Mouse (Mus musculus) embryo, embryonic 10 days (tissue): Measurements from ENCODE around the gene Gng12.

ENCODE experiments used
- DNase-seq: peaks from one replicate; pipeline ENCODE4 v3.0.0-alpha.2; 2015; ENCODE audit warnings: low spot score

Gene Gng12

DNA sequence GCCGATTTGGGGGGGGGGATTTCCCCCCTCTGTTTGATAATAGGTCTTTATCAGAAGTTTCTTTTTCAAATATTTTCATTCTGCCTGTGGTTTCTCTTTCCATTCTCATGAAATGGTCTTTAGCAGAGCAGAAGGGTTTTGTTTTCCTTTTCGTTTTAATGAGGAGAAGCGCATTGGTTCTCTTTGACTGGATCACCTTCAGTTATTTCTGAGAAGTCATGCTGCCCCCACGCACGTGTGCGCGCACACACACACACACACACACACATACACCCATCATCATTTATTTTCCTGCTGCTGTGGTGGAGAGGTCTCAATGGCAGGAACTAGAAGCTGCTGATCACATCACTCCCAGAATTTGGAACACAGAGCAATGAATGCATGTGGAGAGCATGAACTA, 20.8 kb downstream of the Gng12 start:
- no peak for DNase-seq

DNA sequence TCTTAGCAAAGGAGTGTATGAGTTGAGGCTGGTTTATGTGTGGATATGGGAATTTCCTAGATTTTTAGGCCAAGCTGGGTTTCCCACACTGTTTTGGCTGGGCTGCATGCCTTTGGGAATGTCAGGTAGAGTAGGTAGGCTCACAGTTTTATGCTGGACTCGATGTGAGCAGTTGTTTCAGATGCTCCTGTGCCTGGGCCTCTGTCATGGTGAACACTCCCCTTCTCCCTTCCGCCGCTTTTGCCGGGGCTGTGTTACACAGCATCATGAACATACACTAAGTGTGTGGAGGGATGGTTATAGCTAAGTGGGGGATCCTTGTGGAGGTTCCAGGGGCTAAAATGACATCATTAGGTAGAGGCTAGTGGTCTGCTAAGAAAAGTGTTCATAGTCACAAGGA, 24.6 kb downstream of the Gng12 start:
- no peak for DNase-seq

DNA sequence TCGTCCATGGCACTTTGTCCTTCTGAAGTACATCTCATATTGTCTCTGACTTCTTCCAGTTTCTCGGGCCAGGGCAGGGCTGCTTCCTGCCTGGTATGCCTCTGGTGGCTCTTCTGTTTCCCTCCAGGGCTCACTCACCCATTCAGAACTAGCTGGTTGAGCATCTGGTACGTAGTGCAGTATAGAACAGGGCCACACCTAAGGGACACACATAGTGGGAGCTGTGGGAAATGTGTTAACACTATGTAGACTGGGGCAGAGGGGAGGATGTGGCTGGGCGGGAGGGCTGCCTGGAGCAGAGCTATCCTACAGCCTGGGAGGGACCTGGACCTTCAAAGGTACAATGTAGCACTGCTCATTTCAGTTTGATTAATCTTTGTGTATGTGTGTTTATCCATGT, 25.6 kb downstream of the Gng12 start:
- DNase-seq = no peak

DNA sequence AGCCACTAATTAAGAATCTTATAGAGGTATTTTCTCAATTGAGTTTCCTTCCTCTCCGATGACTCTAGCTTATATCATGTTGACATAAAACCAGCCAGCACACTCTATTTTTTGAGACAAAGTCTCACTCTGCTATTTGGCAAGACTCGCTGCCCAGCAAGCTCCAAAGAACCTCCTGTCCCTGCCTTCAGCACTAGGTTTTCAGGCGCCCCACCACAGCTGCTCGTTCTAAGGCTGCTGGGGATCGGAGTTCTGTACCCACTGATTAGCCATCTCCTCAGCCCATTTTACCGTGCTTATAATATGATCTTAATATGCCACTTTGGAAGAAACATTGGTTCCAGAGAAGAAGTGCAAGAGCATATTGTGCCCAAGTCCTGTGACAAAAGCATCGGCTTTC, 26.3 kb downstream of the Gng12 start:
- DNase-seq = no peak

DNA sequence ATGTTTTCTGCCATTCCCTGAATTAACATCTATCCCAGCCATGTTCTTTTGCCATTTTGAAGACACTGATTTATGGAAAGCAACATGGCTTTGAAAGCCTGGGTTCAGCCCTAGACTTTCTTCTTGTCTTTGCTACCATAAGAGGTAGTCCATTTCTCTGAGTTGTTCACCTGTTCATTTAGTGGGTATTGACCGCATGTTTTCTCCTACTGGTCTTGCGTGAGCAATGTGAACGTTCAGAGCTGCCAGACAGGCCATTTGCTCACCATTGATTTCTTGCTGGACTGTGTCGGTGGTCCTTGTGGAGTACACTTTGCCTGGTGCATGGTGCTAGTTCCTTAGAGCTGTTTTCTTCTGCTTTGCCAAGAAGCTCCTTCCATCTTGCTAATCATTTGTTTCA, 27.7 kb downstream of the Gng12 start:
- DNase-seq = no peak

DNA sequence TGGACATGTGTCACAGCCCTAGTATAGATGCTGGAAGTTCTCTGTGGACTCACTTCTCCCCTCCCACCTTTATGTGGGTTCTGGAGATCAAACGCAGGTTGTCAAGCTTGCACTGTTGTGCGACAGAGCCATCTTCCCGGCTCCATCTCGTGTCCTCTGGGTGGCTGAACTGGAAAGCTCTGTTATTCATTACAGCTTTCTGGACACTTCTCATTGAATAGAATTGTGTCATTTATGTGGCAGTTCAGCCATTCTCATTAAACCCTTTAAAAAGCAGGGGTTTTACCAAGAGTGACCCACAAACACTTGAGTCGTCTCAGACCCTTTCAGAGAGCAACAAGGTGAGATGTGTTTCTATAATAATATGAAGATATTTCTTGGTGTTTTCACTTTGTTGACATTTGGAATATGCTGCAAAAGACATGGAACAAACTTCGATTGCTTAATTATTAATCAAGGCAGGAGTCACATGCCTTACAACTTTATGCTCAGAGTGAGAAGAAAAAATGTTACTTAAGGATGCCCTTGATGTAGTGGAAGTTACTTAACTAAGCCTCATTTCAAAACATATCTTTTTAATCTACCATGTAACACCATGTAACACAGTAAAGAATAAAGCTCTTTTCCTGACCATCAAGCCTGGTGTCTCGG, 28.2 kb downstream of the Gng12 start:
- DNase-seq = no peak

DNA sequence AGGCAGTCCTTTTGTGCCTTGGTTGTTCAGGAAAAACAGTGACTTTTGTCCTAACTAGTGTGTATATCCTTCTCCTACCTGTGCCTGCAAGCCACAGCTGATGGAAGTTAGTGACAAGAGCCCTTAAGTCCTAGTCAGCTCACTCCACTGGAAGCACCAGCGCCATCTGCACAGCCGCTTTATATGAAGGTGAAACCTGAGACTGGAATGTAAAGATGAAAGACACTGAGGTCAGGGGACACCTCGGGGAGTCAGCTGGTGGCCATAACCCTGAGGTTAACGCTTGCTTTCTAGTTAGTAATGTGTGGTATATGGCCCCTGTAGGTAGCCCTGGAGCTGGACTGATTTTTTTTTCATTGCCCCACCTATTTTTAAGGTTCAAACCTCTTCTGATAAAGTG, 30.1 kb downstream of the Gng12 start:
- peak; percentile 76 for DNase-seq

DNA sequence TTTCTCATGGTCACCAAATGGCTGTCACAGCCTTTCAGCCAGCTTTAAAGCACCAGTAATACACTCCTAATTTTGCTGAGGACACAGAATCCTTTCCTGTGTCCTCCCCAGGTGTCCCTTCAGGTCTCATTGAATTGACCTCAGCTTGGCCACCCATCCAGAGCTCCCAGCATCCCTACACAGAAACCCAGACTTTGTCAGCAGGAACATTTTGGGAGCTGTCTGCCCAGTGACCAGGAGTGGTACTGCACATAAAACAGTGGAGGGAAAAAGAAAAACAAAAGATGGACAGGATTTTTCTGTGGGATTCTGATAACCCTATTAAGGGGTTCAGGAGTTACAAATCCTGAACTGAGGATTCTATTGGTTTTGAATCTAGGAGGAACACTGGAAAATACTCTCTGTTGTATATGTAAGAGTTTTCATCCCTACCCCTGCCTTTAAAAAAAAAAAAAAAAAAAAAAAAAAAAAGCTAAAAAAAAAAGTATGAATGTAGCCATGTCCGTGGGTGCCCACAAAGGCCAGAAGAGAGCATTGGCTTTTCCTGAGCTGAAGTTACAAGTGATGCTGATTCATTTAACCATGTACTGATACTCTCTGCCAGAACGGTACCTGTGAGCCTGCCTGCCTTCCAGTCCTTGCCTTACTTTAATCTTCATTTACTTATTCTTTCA, 32.9 kb downstream of the Gng12 start:
- peak; percentile 14 for DNase-seq

DNA sequence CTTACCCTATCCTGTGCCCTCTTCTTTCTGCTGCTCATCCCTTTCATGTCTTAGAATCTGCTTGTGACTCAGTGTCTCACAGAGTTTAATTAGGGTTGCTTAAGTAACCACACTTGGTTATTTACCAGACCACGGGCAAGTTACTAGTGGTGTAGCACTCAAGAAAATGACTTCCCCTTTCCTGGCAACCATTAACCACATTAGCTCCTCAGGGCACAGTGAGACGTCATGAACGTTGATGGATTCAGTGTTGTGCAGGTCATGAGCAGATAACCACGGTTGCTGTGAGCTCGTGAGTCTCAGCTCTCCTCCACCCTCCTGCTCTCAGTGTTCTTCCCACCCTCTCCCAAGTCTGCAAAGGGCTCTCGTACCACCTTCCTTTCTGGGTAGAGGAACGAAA, 33.5 kb downstream of the Gng12 start:
- DNase-seq = no peak

DNA sequence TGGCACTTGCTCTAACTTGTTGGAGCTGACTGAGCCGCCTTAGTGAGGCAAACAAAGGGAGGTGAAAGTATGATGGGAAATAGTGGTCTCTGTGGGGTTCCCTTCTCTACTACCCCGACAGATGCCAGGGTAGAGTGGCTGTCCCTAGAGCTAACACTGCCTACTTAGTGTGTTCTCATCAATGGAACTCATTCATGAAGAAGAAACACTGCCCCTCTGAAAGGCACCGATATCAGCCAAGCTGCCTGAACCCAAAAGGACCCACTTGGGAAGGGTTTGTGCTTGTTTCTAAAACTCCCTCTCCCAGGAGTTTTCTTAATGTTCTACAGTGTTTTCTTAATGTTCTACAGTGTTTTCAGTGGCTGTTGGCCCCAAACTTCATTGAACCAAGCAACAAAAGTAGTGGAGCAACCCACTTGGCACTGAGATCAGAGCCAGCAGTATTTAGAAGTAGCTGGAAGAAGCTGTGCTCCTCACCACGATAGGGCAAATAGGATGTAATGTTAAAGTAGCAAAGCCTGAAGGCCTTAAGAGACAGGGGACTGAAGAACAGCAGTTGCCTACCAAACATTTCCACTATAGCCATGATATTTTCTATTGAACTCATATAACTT, 36.1 kb downstream of the Gng12 start:
- no peak for DNase-seq

DNA sequence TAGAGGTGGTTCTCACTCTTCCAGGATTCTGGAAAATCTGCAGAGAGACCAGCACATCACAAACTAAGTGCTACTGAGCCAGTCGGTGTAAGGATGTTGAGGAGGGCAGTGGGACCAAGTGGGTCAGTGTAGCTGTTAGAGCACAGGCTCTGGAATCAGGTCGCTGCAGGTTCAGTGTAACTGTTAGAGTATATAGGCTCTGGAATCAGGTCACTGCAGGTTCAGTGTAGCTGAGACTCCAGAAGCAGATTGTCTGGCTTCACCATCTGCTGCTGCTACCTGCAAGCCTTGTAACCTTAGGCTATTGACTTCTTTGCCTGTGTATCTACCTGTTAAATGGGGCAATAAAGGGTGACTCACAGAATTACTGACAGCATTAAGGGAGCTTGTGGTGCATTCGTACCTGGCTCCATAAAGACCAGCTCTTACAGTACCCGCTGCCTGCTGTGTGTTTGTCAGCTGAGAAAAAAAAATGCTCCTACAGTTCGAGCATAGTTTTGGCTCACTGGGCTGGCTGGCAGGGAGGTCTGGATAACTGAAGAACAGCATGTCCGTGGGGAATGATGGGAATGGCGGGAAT, 44.5 kb downstream of the Gng12 start:
- no peak for DNase-seq

DNA sequence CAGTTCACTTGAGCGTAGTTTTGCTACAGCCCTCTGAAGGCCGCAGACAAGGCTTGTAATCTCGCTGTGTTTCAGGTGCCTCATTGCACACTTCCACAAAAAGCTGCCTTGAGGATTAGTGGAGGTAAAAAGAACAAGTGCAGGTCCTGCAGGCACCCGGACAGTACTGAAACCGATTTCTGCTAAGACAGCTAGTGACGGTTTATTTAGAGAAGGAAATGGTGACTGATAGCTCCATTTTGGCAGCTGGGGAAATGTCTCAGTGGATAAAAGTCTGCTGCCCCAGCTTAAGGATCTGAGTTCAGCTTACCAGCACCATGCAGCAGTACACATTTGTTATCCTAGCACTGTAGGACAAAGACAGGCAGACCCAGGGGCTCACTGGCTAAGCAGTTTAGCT, 45.6 kb downstream of the Gng12 start:
- DNase-seq = no peak

DNA sequence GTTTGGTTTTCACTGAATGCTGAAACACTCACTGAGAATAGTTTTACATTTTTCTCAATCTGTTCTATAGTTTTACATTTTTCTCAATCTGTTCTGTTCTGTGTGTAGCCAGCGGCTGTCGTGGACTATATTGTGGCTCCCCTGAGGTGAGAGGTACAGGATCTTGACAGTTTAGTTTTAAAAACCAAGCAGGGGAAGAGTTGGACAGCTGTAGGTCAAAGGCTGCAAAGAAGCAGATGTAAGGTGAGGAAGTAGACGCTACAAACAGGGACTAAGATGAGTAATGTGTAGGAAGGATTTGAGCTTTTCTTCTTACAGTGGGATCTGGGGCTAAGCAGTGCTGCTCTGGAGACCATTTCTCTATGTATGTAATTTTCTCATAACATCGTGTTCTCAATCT, 46.6 kb downstream of the Gng12 start:
- no peak for DNase-seq

DNA sequence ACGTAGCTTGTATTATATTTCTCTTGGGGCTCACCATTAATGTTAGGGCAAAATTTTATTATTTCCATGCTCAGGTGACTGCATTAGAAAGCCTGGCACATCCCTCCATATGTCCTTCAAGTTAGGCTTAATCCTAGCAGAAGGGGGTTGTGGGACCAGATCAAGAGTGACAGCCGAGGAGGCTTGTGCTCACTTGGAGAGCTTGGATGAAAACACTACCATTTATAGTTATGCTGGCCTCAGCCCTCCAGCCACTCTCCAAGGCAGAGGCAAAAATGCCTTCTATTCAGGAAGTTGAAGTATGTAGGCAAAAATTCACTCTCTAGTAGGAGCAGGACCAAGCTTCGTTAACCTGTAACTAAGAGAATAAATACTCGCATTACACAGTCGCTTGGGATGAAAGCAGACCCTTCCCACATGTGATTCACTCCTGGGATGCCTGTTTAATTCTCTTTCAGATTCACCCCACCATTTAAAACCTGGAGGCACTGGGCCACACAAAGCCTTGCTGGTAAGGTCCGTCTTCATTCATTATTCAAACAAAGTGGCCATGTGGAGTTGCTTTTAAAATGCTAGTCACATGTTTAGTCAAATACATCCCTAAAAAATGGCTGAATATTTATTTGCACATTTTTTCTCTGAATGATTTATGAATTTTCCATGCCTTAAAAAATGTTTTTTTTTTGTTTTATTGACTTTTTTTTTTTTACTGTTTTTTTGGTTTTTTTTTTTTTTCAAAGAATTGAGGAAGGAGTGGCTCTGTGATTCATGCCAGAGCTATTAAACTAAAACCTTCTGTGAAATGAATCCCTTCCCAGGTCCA, 47.4 kb downstream of the Gng12 start:
- DNase-seq = no peak

DNA sequence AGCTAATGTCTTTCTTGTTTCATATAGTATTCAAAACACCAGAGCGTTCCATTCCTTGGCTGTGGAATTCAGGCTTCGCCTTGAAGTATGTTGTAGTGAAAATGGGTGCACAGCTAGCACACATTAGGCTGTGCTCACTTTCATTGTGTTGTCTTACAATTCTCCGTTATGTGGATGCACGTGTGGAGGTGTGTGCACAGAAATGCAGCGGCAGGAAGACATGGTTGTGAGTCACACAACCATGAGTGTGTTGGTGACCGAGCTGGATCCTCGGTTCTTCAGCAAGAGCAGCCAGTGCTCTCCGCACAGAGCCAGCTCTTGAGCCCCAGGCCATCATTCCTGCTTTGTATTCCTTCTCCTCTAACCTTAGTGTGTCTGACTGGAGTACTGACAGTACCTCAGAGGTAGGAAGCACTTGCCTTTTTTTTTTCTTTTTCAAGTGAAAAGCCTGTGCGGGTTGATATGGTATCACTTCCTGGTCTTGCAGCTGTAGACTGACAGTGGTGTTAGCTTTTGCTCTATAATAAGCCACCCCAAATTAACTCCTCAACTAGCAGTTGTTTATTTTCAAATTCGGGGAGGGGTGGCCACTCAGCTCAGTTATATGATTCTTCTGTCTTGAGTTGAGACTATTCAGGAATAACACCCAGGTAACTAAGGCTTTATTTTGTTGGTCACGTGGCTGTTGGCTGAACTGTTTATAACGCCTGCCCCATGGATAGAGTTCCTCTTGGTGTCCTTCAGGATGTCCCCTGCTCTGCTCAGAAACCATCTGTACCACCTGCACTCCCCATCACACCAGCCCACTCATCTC, 48.2 kb downstream of the Gng12 start:
- DNase-seq = no peak

DNA sequence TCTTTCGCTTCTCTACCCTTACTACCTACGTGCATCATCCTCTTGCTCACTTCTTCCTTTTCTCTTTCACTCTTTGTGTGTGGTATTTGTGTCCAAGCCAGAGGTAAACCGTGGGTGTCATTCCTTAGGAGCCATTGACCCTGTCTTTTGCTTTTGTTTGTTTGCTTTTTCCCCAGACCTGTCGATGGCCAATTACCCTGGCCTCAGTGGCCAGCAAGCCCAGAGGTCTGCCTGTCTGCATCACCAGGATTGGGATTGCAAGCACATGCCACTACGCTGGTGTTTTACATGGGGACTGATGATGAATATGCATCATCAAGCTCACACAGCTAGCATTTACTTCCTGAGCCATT, 48.8 kb downstream of the Gng12 start:
- DNase-seq = no peak

DNA sequence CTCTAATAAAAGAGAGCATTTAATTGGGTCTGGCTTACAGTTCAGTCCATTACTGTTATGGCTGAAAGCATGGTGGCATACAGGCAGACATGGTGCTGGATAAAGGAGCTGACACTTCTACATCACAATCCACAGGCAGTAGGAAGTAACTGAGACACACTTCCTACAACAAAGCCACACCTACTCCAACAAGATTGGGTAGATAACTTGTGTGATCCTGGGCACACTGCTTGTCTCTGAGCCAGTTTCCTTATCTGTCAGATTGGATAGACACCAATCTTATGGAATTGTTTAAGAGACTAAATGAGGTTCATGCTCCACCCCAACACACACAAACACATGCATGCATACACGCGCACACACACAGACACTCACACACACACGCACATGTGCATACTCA, 51.9 kb downstream of the Gng12 start:
- DNase-seq = no peak

DNA sequence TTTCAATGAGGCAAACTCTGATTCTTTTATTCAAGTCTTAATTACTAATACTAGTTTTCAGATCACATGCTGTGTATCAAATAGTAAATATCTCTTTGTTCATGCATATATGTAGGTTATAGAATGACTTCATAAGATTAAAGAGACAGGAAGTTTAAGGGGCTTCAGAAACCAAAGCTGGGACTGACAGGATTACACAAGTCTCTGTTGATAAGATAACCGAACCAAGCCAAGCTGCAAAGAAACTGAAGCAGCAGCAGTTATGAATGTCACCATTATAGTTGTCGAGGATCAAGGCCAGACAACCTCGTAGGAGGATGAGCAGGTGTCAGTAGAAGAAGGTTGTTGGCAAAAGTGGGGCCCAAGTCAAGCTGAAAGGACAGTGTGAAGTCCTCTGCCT, 52.7 kb downstream of the Gng12 start:
- no peak for DNase-seq

DNA sequence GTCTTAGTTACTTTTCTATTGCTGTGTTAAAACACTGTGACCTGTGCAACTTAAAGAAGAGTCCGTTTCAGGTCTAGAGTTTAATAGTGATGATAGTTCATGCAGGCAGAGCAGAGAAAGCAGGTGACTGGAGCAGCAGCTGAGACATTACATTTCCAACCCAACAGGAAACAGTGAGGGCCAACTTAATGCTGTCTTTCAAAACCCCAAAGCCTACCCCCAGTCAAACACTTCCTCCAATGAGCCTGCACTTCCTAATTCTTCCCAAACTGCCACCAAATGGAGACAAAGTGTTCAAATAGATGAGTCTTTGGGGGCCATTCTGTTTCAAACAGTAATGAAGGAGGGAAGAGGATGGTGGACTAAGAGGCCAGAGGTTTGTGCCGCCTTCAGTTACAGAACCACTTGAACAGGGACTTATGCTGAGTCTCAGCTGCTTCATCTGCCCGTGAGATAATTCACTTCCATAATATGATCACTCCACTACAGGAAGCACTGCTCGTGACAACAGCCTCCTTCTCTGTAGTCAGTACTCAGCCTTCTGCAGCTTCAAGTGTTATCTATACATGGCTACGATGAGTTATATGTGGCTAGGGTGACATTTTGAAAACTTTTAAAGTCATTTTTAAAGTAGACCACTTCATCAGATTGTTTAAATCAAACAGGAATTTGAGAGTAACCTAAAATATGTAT, 55.7 kb downstream of the Gng12 start:
- DNase-seq = no peak

DNA sequence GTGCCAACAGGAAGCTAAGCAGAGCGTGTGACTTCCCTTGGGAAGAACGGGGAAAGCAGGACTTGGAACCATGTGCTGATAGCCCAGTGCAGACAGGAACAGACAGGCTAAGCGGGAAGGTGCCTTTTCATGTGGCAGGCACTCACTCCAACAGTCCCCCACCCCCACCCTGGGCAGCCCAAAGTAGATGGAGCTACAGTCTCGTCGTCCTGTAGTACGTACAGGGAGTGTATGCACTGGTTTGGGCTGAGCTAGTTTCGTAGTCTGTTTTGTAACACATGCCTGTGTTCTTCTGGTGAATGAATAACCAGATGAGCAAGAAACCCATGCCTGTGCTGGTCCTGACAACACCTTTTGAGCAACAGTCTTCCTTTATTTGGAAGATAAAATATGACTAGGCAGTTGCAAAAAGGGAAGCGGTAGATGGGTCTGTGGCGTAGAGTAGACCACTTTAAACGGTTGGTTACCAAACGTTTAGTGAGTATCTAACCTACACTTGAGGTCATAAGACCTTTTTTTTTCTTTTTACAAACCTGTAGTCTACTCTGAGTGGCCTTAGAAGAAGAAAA, 57.8 kb downstream of the Gng12 start:
- DNase-seq = no peak
